Mouse (Mus musculus): Measurements from ENCODE around the gene Gatd1. TPM values are rescaled to one million over a fixed set of nuclear protein-coding genes. Genes with fewer than 3 reads are reported as not detected.
"Not testable (repeated sequence)": the region's sequence is repeated elsewhere in the genome, so short reads cannot be mapped to it uniquely, and the experiment has no call there.

Gatd1 gene
- total and polyA plus RNA-seq, 3 experiments, result 21.6 to 35.9 TPM; not detected in 1

DNA sequence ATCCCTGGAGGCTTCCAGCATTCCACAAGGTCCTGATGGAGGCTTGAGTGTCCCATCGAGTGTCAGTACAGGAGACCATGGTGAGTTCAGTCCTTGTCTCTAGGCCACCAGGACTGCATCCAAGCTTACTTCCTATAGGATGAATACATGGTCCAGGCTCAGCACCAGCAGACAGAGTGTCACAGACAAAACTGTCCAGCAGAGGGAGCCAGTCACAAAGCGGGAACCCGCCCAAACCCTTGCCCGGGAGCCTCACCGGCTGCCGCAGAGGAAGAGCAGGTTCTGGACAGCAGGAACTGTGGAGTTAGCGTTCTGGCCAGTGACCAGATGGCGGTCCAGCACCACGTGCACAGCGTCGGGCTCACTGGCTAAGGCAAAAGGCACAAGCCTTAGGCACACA, 5.1 kb downstream of the Gatd1 start (continued):
- 0 out of 2 replicates have a peak, but pooled peaks have one; percentile 26 for TF ChIP-seq MAZ (IDR thresholded peaks at IDR 0.05; ENCODE audit: low read depth, low read length)
- 0 out of 2 replicates have a peak, but pooled peaks have one; percentile 20 for TF ChIP-seq MXI1 (IDR thresholded peaks at IDR 0.05; ENCODE audit: low read depth, low read length)
- TF ChIP-seq NRF1 (IDR thresholded peaks at IDR 0.05; ENCODE audit: insufficient read depth, low read depth, low read length, poor library complexity, severe bottlenecking), result no peak

DNA sequence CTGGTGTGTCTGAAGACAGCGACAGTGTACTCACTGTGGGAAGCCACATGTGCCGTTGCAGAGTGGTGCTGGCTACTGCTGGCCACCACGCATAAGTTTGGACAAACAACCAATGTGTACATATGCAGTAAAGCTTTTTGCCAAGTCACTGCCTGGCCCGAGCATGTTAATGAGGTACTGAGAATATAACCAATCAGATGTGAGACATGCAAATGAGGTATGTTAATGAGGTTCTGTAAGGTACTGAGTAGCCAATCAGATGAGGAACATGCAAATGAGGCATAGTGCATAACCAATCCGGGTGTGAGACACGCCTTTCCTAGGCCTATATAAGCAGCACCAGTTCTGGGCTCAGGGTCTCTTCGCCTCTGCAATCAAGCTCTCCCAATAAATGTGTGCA, 6.3 kb downstream of the Gatd1 start:
- not testable (repeated sequence) for H3K79me2 ChIP-seq (ENCODE audit: control insufficient read depth, insufficient read depth, low read length, poor library complexity); H3K9ac ChIP-seq (ENCODE audit: control insufficient read depth, low read depth, low read length, poor library complexity, severe bottlenecking); H3K9me3 ChIP-seq (replicated peaks; ENCODE audit: insufficient read depth, low read length); H3K27ac ChIP-seq (ENCODE audit: control insufficient read depth, low read depth, low read length); H3K36me3 ChIP-seq (ENCODE audit: control insufficient read depth in 1 of 2, insufficient read depth in 2 of 2, low read length in 2 of 2); H3K27me3 ChIP-seq (ENCODE audit: control insufficient read depth in 1 of 2, insufficient read depth in 2 of 2, low read length in 2 of 2); H3K4me1 ChIP-seq (ENCODE audit: control insufficient read depth in 1 of 2, insufficient read depth in 2 of 2, low read length in 2 of 2); H3K4me3 ChIP-seq (ENCODE audit: control insufficient read depth in 1 of 2, insufficient read depth in 1 of 2, low read depth in 2 of 2, low read length in 2 of 2)
- DNase-seq (ENCODE audit: low read depth, low spot score), result peak; percentile 41

DNA sequence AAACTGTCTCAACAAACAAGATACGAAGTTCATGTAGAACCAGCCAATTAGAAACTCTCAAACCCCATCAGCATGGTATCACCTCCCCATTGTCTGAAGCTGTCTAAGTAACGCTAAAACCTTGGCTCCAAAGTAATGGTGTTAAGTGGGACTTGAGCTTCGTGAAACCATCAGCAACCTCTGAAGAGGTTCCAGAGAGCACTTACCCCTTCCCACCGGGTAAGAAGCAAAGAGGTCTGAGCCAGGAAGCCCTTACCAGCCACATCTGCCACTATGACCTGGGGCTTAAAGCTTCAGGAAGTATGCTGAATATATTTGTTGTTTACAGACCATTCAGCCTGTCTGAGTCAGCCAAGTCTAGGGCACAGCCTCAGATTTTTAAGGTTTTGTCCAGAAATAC, 8.5 kb downstream of the Gatd1 start:
- Histone ChIP-seq H3K79me2 (ENCODE audit: control insufficient read depth, insufficient read depth, low read length, poor library complexity) (no peaks in the 10 kb centered on the region), H3K9ac (ENCODE audit: control insufficient read depth, low read depth, low read length, poor library complexity, severe bottlenecking) (no peak overlapping the region), H3K4me1 (ENCODE audit: control insufficient read depth in 1 of 2, insufficient read depth in 2 of 2, low read length in 2 of 2) (no peaks in the 10 kb centered on the region), H3K4me3 (ENCODE audit: control insufficient read depth in 1 of 2, insufficient read depth in 1 of 2, low read depth in 2 of 2, low read length in 2 of 2) (no peak overlapping the region), H3K27me3 (ENCODE audit: control insufficient read depth in 1 of 2, insufficient read depth in 2 of 2, low read length in 2 of 2) (no peaks in the 10 kb centered on the region), H3K9me3 (replicated peaks; ENCODE audit: insufficient read depth, low read length) (no peaks in the 10 kb centered on the region), H3K36me3 (ENCODE audit: control insufficient read depth in 1 of 2, insufficient read depth in 2 of 2, low read length in 2 of 2) (peaks cover 0 to 4% of the 10 kb centered on the region in 2 experiments; a peak in 2 of 4 replicates), H3K27ac (ENCODE audit: control insufficient read depth, low read depth, low read length) (no peak overlapping the region)
- DNase-seq (ENCODE audit: low read depth, low spot score), result no peak
- no peak for TF ChIP-seq ZNF384 (IDR thresholded peaks at IDR 0.05; ENCODE audit: low read depth, low read length)
- TF ChIP-seq MEF2A (IDR thresholded peaks at IDR 0.05; ENCODE audit: extremely low read depth, insufficient replicate concordance, low read depth, low read length, poor library complexity, severe bottlenecking), result no peak
- TF ChIP-seq NRF1 (IDR thresholded peaks at IDR 0.05; ENCODE audit: insufficient read depth, low read depth, low read length, poor library complexity, severe bottlenecking), result no peak
- no peak for TF ChIP-seq E2F4 (IDR thresholded peaks at IDR 0.05; ENCODE audit: borderline replicate concordance, low read depth, low read length)
- TF ChIP-seq CHD1 (IDR thresholded peaks at IDR 0.05; ENCODE audit: low read depth, low read length), result no peak
- TF ChIP-seq TAL1 (IDR thresholded peaks at IDR 0.05; ENCODE audit: low read length), result no peak
- no peak for TF ChIP-seq UBTF (IDR thresholded peaks at IDR 0.05; ENCODE audit: borderline replicate concordance, insufficient read depth, low read depth, low read length)
- TF ChIP-seq MAX (IDR thresholded peaks at IDR 0.05; ENCODE audit: low read length), result no peak
- TF ChIP-seq RAD21 (IDR thresholded peaks at IDR 0.05; ENCODE audit: low read depth, low read length), result no peak
- TF ChIP-seq MAFK (IDR thresholded peaks at IDR 0.05; ENCODE audit: borderline replicate concordance, low read depth, low read length), result no peak
- no peak for TF ChIP-seq MAZ (IDR thresholded peaks at IDR 0.05; ENCODE audit: low read depth, low read length)
- TF ChIP-seq POLR2AphosphoS5 (IDR thresholded peaks at IDR 0.05; ENCODE audit: borderline replicate concordance, low read depth, low read length), result no peak
- TF ChIP-seq USF1 (IDR thresholded peaks at IDR 0.05; ENCODE audit: low read depth, low read length), result no peak
